Mouse (Mus musculus) ES-Bruce4 (cell line): ENCODE measurements at regions not wholly inside any gene's neighbourhood (a gene's known extent, or its start where the extent isn't known, plus 50 kb on each side); places are given as distances from the start of the nearest gene placed in this dataset.

ENCODE experiments used
- CTCF ChIP-seq: IDR thresholded peaks from one replicate; pipeline ENCODE4 v1.8.1; 2011; ENCODE audit warnings: low read depth, low read length
- EP300 ChIP-seq: IDR thresholded peaks from 2 replicates; pipeline ENCODE4 v1.6.1; 2011; ENCODE audit warnings: low read depth, low read length; ENCODE audit not compliant: insufficient read depth

DNA sequence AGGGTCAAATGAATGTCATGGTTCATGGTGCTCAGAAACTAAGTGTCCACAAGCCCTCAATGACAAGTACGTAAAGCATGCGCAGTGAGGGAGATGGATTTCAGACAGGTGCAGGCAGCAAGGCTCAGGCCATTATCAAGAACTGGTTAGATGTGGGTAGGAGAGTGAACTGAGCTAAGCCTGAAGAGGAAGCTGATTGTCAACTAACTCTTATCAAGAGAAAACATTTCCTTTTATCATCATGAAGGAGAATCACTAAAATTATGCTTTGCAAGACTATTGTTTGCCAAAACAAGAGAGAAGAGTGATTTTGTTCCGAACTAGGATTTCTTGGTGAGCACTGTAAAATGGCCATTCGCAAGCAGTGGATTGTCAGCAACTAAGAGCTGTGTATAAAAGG is 164.7 kb upstream of the Fam98a start:
- TF ChIP-seq CTCF, result no peak
- TF ChIP-seq EP300, result no peak
